Mouse (Mus musculus): ENCODE results near the gene Frmd6. TPM values are rescaled to one million over a fixed set of nuclear protein-coding genes. Genes with fewer than 3 reads are reported as not detected.

The Frmd6 gene
- polyA plus RNA-seq, 1 experiment from 2014 or later, result 34.9 TPM

DNA sequence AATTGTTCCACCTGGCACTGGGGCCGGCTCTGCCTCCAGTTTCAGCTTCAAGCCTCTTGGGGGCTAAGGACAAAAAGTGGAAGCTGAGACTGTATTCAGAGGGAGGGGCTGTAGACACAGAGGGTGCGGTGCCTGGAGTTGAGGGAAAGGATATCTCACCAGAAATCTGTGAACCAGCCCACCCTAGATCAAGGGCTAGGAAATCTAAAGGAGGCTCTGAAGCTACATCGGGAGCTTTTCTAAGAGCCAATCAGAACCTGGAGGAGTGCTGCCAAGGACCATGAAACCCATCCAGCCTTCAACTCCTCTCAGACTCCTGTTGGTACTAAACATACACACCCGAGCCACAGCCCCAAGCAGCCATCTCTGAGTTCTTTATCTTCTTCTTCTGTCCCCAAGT lies 82.8 kb downstream of the Frmd6 start:
- no peak overlapping the region for H3K4me3 ChIP-seq
- H3K27me3 ChIP-seq, result no peaks in the 10 kb centered on the region
- no peaks in the 10 kb centered on the region for H3K9me3 ChIP-seq
- H3K4me2 ChIP-seq, result no peak overlapping the region
- H3K4me1 ChIP-seq, result peaks cover 4% of the 10 kb centered on the region; the same call in 1 of the 2 replicates
- H3K9ac ChIP-seq, result no peak overlapping the region
- peaks cover 8% of the 10 kb centered on the region for H3K36me3 ChIP-seq
- no peak for ATAC-seq (ENCODE audit: borderline replicate concordance, extremely low read depth, low FRiP score, low TSS enrichment)
- WGBS, result 52% methylated on average over 4 of the region's 4 CpGs
- H3K27ac ChIP-seq, result no peak overlapping the region

DNA sequence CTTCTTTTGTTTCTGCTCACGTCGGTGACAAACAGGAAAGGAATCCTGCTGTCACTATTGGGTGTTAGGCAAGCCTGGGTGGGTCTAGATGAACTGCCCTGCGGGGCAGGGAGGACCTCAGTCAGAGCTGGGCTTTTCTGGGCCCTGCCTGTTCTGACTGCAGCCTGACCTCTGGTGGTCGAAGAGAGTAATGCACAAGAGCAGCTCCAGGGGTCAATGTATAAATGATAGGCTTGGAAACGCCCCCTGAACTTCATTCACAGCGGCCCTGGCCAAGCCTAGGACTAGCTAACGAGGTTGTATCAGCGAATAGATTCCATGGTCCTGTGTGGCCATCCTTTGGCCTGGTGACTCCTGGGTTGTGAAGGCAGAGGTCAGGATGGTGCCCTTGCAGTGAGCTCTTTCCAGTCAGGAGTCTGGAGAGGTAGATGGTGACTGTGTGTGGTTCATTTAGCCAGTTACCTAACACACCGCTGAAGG lies 85.0 kb downstream of the Frmd6 start:
- H3K9me3 ChIP-seq, result no peaks in the 10 kb centered on the region
- H3K27me3 ChIP-seq, result no peaks in the 10 kb centered on the region
- H3K4me1 ChIP-seq, result peaks cover 4% of the 10 kb centered on the region; the same call in 1 of the 2 replicates
- no peak overlapping the region for H3K9ac ChIP-seq
- no peak overlapping the region for H3K4me2 ChIP-seq
- H3K4me3 ChIP-seq, result no peak overlapping the region
- 12% methylated on average over 9 of the region's 9 CpGs for WGBS
- H3K36me3 ChIP-seq, result no peaks in the 10 kb centered on the region
- no peak overlapping the region for H3K27ac ChIP-seq
- peak; percentile 56; the same call in 1 of the 2 replicates for ATAC-seq (ENCODE audit: borderline replicate concordance, extremely low read depth, low FRiP score, low TSS enrichment)

GRCm38 (mm10) chr12:70911029-70911428 lies 85.7 kb downstream of the Frmd6 start:
- no peaks in the 10 kb centered on the region for H3K27me3 ChIP-seq
- peak; percentile 66; the same call in 1 of the 2 replicates for ATAC-seq (ENCODE audit: borderline replicate concordance, extremely low read depth, low FRiP score, low TSS enrichment)
- H3K4me2 ChIP-seq, result no peak overlapping the region
- H3K36me3 ChIP-seq, result no peaks in the 10 kb centered on the region
- H3K4me1 ChIP-seq, result peaks cover 4% of the 10 kb centered on the region; the same call in 1 of the 2 replicates
- WGBS, result 9% methylated on average over 5 of the region's 5 CpGs
- H3K27ac ChIP-seq, result no peak overlapping the region
- H3K9me3 ChIP-seq, result no peaks in the 10 kb centered on the region
- H3K4me3 ChIP-seq, result no peak overlapping the region
- no peak overlapping the region for H3K9ac ChIP-seq

- no peak for ATAC-seq (ENCODE audit: borderline replicate concordance, extremely low read depth, low FRiP score, low TSS enrichment)
- H3K36me3 ChIP-seq, result no peaks in the 10 kb centered on the region
- no peaks in the 10 kb centered on the region for H3K9me3 ChIP-seq
- WGBS, result 61% methylated on average over 17 of the region's 17 CpGs
- no peak overlapping the region for H3K4me2 ChIP-seq
- no peaks in the 10 kb centered on the region for H3K27me3 ChIP-seq
- no peak overlapping the region for H3K27ac ChIP-seq
- no peak overlapping the region for H3K9ac ChIP-seq
- peaks cover 4% of the 10 kb centered on the region; the same call in 1 of the 2 replicates for H3K4me1 ChIP-seq
- H3K4me3 ChIP-seq, result no peak overlapping the region
Observed at GRCm38 (mm10) chr12:70911676-70912379, 86.5 kb downstream of the Frmd6 start.

DNA sequence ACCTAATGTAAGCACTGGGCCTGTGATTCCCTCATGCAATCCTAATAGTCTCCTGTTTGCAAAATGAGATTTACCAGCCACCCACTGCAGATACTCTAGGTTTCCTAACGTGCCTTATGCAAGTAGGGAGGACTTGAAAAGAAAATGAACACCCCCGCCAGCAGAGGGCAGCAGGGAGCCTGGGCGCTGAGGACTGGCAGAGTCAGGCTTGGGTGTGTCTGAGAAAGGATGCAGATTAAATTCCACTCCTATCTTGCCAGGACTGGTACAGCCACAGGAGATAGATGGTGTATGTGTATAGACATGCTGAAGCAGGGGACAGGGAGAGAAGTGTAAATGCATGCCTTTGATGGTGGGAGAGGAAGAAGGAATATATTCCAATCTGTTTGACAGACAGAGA lies 88.1 kb downstream of the Frmd6 start:
- no peak for ATAC-seq (ENCODE audit: borderline replicate concordance, extremely low read depth, low FRiP score, low TSS enrichment)
- Histone ChIP-seq H3K9me3 (no peaks in the 10 kb centered on the region), H3K27ac (no peak overlapping the region), H3K4me2 (no peak overlapping the region), H3K36me3 (no peaks in the 10 kb centered on the region), H3K27me3 (no peaks in the 10 kb centered on the region), H3K9ac (no peak overlapping the region), H3K4me1 (peaks cover 4% of the 10 kb centered on the region; the same call in 1 of the 2 replicates), H3K4me3 (no peak overlapping the region)
- 51% methylated on average over 3 of the region's 3 CpGs for WGBS

DNA sequence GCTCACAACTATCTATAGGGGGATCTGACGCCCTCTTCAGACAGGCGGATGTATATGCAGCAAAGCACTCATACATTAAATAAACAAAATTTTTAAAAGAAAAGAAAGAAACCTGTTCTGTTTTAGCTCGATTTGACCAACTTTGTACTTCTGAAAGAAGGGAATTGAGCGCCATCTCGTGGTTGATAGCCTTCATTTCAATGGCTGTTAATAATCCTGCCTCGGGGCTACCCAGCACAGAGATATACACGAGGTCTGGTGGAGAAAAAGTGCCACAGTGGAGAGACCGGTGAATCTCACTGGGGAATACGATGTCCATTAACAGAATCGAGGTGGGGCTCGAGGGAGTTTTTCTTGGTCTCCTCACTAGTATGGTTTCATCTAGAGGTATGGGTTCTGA lies 89.1 kb downstream of the Frmd6 start:
- Histone ChIP-seq H3K9ac (no peak overlapping the region), H3K27ac (no peak overlapping the region), H3K4me2 (no peak overlapping the region), H3K27me3 (no peaks in the 10 kb centered on the region), H3K4me1 (peaks cover 4% of the 10 kb centered on the region; the same call in 1 of the 2 replicates), H3K4me3 (no peak overlapping the region), H3K36me3 (no peaks in the 10 kb centered on the region), H3K9me3 (no peaks in the 10 kb centered on the region)
- no peak for ATAC-seq (ENCODE audit: borderline replicate concordance, extremely low read depth, low FRiP score, low TSS enrichment)
- WGBS, result 45% methylated on average over 11 of the region's 11 CpGs

DNA sequence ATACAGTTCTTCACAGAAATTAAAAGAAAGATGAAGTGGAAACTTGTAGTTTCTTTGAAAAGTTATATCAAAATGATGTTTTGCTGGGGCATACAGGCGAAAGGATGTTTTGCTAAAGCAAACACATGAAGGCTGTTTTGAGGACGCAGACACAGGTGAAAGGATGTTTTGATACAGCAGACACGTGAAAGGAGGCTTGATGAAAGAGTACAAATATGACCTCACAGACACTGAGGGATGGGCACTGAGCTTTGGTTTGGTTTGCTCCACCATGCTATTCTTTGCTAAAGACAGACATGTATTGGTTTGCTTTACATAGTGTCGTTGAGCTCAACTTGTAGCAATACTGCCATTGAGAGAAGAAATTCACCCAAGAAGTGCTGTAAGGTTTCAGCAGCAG lies 104.5 kb downstream of the Frmd6 start:
- no peak overlapping the region for H3K9ac ChIP-seq
- WGBS, result 82% methylated on average over 4 of the region's 4 CpGs
- no peaks in the 10 kb centered on the region for H3K36me3 ChIP-seq
- no peak overlapping the region for H3K4me3 ChIP-seq
- H3K27ac ChIP-seq, result no peak overlapping the region
- H3K4me2 ChIP-seq, result no peak overlapping the region
- H3K4me1 ChIP-seq, result no peaks in the 10 kb centered on the region
- H3K27me3 ChIP-seq, result no peaks in the 10 kb centered on the region
- no peak for ATAC-seq (ENCODE audit: borderline replicate concordance, extremely low read depth, low FRiP score, low TSS enrichment)
- no peaks in the 10 kb centered on the region for H3K9me3 ChIP-seq

DNA sequence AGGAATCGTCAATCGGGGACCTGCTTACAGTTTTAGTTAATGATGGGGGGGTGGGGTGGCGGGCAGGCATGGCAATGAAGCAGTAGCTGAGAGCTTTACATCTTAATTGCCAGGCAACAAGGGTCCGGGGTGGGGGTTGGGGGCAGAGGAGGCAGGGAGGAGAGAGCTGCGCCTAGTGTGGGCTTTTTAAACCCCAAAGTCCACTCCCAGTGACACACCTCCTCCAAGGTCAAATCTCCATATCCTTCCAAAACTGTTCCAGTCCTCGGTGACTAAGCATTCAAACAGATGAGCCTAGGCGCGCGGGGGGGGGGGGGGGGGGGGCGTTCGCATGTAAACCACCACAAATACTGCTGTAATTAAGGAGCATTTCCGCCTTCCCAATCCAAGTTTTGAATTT lies 111.8 kb downstream of the Frmd6 start:
- 30% methylated on average over 9 of the region's 12 CpGs for WGBS
- H3K4me1 ChIP-seq, result peaks cover 9% of the 10 kb centered on the region
- peak overlapping the region; percentile 94 for H3K27ac ChIP-seq
- no peaks in the 10 kb centered on the region for H3K27me3 ChIP-seq
- H3K9me3 ChIP-seq, result no peaks in the 10 kb centered on the region
- peak overlapping the region; percentile 91 for H3K9ac ChIP-seq
- ATAC-seq (ENCODE audit: borderline replicate concordance, extremely low read depth, low FRiP score, low TSS enrichment), result peak; percentile 25; the same call in 1 of the 2 replicates
- peak overlapping the region; percentile 92 for H3K4me3 ChIP-seq
- H3K36me3 ChIP-seq, result peaks cover 6% of the 10 kb centered on the region
- H3K4me2 ChIP-seq, result peak overlapping the region; percentile 57

- ATAC-seq (ENCODE audit: borderline replicate concordance, extremely low read depth, low FRiP score, low TSS enrichment), result peak; percentile 95
- peak within 1 kb of the TSS; percentile 94 for H3K27ac ChIP-seq
- peak within 1 kb of the TSS; percentile 74 for H3K4me2 ChIP-seq
- H3K4me1 ChIP-seq, result peaks cover 9% of the 10 kb centered on the region
- H3K9me3 ChIP-seq, result no peaks in the 10 kb centered on the region
- H3K9ac ChIP-seq, result peak within 1 kb of the TSS; percentile 91
- under 1% methylated on average over 54 of the region's 59 CpGs for WGBS
- peak within 1 kb of the TSS; percentile 92 for H3K4me3 ChIP-seq
- H3K36me3 ChIP-seq, result peaks cover 11% of the 10 kb centered on the region
- no peaks in the 10 kb centered on the region for H3K27me3 ChIP-seq
Observed at GRCm38 (mm10) chr12:70937571-70938384, 112.5 kb downstream of the Frmd6 start, which contains the start of gene Actr10. Actr10 (plus strand) TSS chr12:70937857.

DNA sequence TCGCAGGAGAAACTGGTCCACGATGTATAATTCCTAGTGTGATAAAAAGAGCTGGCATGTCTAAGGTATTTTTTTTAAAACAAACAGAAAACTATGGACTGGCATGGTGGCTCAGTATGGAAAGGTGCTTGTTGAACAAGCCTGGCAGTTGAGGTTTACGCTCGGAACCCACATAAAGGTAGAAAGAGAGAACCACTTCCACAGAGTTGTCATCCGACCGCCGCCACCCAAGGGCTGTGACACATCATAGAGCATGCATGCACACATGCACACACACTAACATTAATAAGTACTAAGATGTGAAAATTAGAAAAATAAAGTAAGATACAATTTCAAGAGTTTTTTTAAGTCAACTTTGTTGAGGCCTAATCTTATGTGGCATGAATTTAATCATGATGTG lies 115.5 kb downstream of the Frmd6 start:
- no peaks in the 10 kb centered on the region for H3K9me3 ChIP-seq
- H3K4me3 ChIP-seq, result no peak overlapping the region
- H3K36me3 ChIP-seq, result peaks cover 32% of the 10 kb centered on the region
- WGBS, result 94% methylated on average over 7 of the region's 7 CpGs
- H3K4me2 ChIP-seq, result no peak overlapping the region
- H3K4me1 ChIP-seq, result peaks cover 9% of the 10 kb centered on the region
- H3K27me3 ChIP-seq, result no peaks in the 10 kb centered on the region
- ATAC-seq (ENCODE audit: borderline replicate concordance, extremely low read depth, low FRiP score, low TSS enrichment), result no peak
- H3K27ac ChIP-seq, result no peak overlapping the region
- H3K9ac ChIP-seq, result no peak overlapping the region

DNA sequence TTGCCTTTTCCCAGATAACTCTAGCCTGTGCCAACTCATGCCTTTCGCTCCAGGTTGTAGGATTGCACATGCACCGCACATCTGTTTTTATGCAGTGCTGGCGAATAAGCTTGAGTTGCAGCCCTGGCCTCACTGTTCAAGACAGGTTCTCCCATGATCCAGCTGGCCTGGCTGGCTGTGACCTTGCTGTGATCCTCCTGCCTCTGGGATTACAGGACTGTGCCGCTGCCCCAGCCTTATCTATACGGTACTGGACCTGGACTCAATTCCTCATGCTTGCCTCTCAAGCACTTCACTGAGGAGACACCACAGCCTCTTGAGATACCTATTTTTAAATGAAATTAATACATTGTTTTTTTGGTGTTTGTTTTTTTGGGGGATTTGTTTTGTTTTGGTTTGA lies 118.9 kb downstream of the Frmd6 start:
- ATAC-seq (ENCODE audit: borderline replicate concordance, extremely low read depth, low FRiP score, low TSS enrichment), result no peak
- WGBS, result 92% methylated on average over 5 of the region's 5 CpGs
- Histone ChIP-seq H3K4me1 (peaks cover 4% of the 10 kb centered on the region; the same call in 1 of the 2 replicates), H3K27me3 (no peaks in the 10 kb centered on the region), H3K9me3 (no peaks in the 10 kb centered on the region), H3K36me3 (peaks cover 46% of the 10 kb centered on the region), H3K27ac (no peak overlapping the region), H3K9ac (no peak overlapping the region), H3K4me2 (no peak overlapping the region), H3K4me3 (no peak overlapping the region)
